Mouse (Mus musculus): ENCODE measurements at regions not wholly inside any gene's neighbourhood (a gene's known extent, or its start where the extent isn't known, plus 50 kb on each side); places are given as distances from the start of the nearest gene placed in this dataset.
A peak's percentile ranks its signal among the peaks of the same experiment; 100 is the strongest.

GRCm38 (mm10) chr1:137906883-137907282 lies 268.6 kb downstream of the Ptprc start:
- 64% methylated on average over 5 of the region's 5 CpGs for WGBS (ENCODE audit: insufficient replicate concordance)
- H3K4me3 ChIP-seq (ENCODE audit: low read depth, low read length) = no peak overlapping the region
- TF ChIP-seq EP300 (IDR thresholded peaks at IDR 0.05; ENCODE audit: low read depth) = no peak
- TF ChIP-seq CTCF (IDR thresholded peaks at IDR 0.05; ENCODE audit: low read depth) = no peak

DNA sequence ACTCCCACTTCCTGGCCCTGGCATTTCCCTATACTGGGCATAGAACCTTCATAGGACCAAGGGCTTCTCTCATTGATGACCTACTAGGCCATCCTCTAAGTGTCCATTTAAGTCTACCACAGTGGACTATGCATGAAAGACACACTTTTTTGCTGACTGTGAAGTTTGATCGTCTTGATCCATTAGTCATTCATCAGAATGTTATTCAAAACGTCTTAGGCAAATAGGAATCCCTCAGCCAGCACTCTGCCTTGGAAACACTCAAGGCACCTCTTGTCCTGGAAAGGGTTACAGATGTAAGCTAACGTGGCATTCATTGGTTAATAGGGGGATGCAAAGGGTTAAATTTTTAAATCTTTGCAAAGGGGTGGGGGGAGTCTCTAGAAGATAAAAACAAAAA lies 269.0 kb downstream of the Ptprc start:
- H3K27ac ChIP-seq (ENCODE audit: low read depth) = no peak overlapping the region
- H3K4me1 ChIP-seq (ENCODE audit: insufficient read depth) = no peaks in the 10 kb centered on the region
- H3K27me3 ChIP-seq (ENCODE audit: insufficient read depth, low read length) = no peaks in the 10 kb centered on the region
- WGBS (ENCODE audit: insufficient replicate concordance) = 65% methylated on average over 3 of the region's 3 CpGs
- no peak for ATAC-seq
- H3K36me3 ChIP-seq (replicated peaks; ENCODE audit: insufficient read depth, low read length) = no peaks in the 10 kb centered on the region
- H3K4me3 ChIP-seq (ENCODE audit: low read depth, low read length) = no peak overlapping the region
- H3K9me3 ChIP-seq (ENCODE audit: low read length) = no peaks in the 10 kb centered on the region
- no peak overlapping the region for H3K4me2 ChIP-seq (ENCODE audit: low read depth, low read length)
- no peak for DNase-seq
- no peak overlapping the region for H3K9ac ChIP-seq (replicated peaks)
- TF ChIP-seq EP300 (IDR thresholded peaks at IDR 0.05; ENCODE audit: low read depth) = no peak
- no peak for TF ChIP-seq CTCF (IDR thresholded peaks at IDR 0.05; ENCODE audit: low read depth)

More at GRCm38 (mm10) chr1:137906883-137907282, 268.6 kb downstream of the Ptprc start:
- H3K9ac ChIP-seq (replicated peaks) = no peak overlapping the region
- no peaks in the 10 kb centered on the region for H3K27me3 ChIP-seq (ENCODE audit: insufficient read depth, low read length)
- H3K36me3 ChIP-seq (replicated peaks; ENCODE audit: insufficient read depth, low read length) = no peaks in the 10 kb centered on the region
- no peaks in the 10 kb centered on the region for H3K4me1 ChIP-seq (ENCODE audit: insufficient read depth)
- no peak overlapping the region for H3K4me2 ChIP-seq (ENCODE audit: low read depth, low read length)
- no peak overlapping the region for H3K27ac ChIP-seq (ENCODE audit: low read depth)
- DNase-seq (no peak), ATAC-seq (no peak)
- H3K9me3 ChIP-seq (ENCODE audit: low read length) = no peaks in the 10 kb centered on the region

DNA sequence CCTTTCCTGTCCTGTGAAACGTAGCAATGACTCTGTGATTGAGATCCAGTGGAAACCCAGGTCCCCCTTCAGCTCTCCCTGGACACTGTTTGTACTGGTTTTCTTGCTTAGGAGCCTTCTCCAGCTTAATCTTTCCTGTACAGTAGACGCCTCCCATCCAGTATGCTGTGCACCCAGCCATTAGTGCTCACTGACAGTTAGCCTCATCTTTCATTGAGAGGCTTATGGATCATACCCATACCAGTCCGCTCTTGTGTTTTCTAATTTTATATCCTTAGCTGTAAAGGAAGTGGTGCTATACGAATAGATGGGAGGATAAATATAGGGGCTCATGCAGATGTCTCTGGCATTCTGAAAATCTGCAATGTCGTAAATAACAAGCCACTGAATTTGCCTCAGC lies 269.9 kb downstream of the Ptprc start:
- Histone ChIP-seq H3K4me2 (ENCODE audit: low read depth, low read length) (no peak overlapping the region), H3K27ac (ENCODE audit: low read depth) (no peak overlapping the region)
- WGBS (ENCODE audit: insufficient replicate concordance) = 58% methylated on average over 5 of the region's 5 CpGs

GRCm38 (mm10) chr1:137903351-137903750 lies 272.2 kb downstream of the Ptprc start:
- TF ChIP-seq EP300 (IDR thresholded peaks at IDR 0.05; ENCODE audit: low read depth) (no peak), CTCF (IDR thresholded peaks at IDR 0.05; ENCODE audit: low read depth) (no peak)
- ATAC-seq = no peak
- Histone ChIP-seq H3K27me3 (ENCODE audit: insufficient read depth, low read length) (no peaks in the 10 kb centered on the region), H3K9ac (replicated peaks) (no peak overlapping the region), H3K27ac (ENCODE audit: low read depth) (no peak overlapping the region), H3K4me3 (ENCODE audit: low read depth, low read length) (no peak overlapping the region), H3K4me1 (ENCODE audit: insufficient read depth) (peaks cover 4% of the 10 kb centered on the region; the same call in 1 of the 2 replicates), H3K4me2 (ENCODE audit: low read depth, low read length) (no peak overlapping the region), H3K9me3 (ENCODE audit: low read length) (no peaks in the 10 kb centered on the region), H3K36me3 (replicated peaks; ENCODE audit: insufficient read depth, low read length) (no peaks in the 10 kb centered on the region)
- no peak for DNase-seq
- 73% methylated on average over 4 of the region's 4 CpGs for WGBS (ENCODE audit: insufficient replicate concordance)

More for the DNA sequence above, 269.9 kb downstream of the Ptprc start:
- H3K9me3 ChIP-seq (ENCODE audit: low read length) = no peaks in the 10 kb centered on the region
- DNase-seq = no peak
- H3K9ac ChIP-seq (replicated peaks) = no peak overlapping the region
- H3K4me1 ChIP-seq (ENCODE audit: insufficient read depth) = peaks cover 3% of the 10 kb centered on the region; the same call in 1 of the 2 replicates
- H3K27me3 ChIP-seq (ENCODE audit: insufficient read depth, low read length) = no peaks in the 10 kb centered on the region
- no peak for ATAC-seq
- TF ChIP-seq EP300 (IDR thresholded peaks at IDR 0.05; ENCODE audit: low read depth) = no peak
- no peak for TF ChIP-seq CTCF (IDR thresholded peaks at IDR 0.05; ENCODE audit: low read depth)
- no peaks in the 10 kb centered on the region for H3K36me3 ChIP-seq (replicated peaks; ENCODE audit: insufficient read depth, low read length)
- no peak overlapping the region for H3K4me3 ChIP-seq (ENCODE audit: low read depth, low read length)

- peaks cover 4% of the 10 kb centered on the region; the same call in 1 of the 2 replicates for H3K4me1 ChIP-seq (ENCODE audit: insufficient read depth)
- 62% methylated on average over 6 of the region's 6 CpGs for WGBS (ENCODE audit: insufficient replicate concordance)
- DNase-seq (no peak), ATAC-seq (no peak)
- H3K9ac ChIP-seq (replicated peaks) = no peak overlapping the region
- H3K27me3 ChIP-seq (ENCODE audit: insufficient read depth, low read length) = no peaks in the 10 kb centered on the region
- H3K4me3 ChIP-seq (ENCODE audit: low read depth, low read length) = no peak overlapping the region
- no peaks in the 10 kb centered on the region for H3K36me3 ChIP-seq (replicated peaks; ENCODE audit: insufficient read depth, low read length)
- TF ChIP-seq CTCF (IDR thresholded peaks at IDR 0.05; ENCODE audit: low read depth) (no peak), EP300 (IDR thresholded peaks at IDR 0.05; ENCODE audit: low read depth) (no peak)
- H3K4me2 ChIP-seq (ENCODE audit: low read depth, low read length) = no peak overlapping the region
- H3K27ac ChIP-seq (ENCODE audit: low read depth) = no peak overlapping the region
- no peaks in the 10 kb centered on the region for H3K9me3 ChIP-seq (ENCODE audit: low read length)
These were observed 272.6 kb downstream of the Ptprc start for GRCm38 (mm10) chr1:137902859-137903258.

- no peak overlapping the region for H3K4me3 ChIP-seq (ENCODE audit: low read depth, low read length)
- no peak overlapping the region for H3K4me2 ChIP-seq (ENCODE audit: low read depth, low read length)
- WGBS (ENCODE audit: insufficient replicate concordance) = 72% methylated on average over 4 of the region's 4 CpGs
- H3K9me3 ChIP-seq (ENCODE audit: low read length) = no peaks in the 10 kb centered on the region
- ATAC-seq (no peak), DNase-seq (no peak)
- TF ChIP-seq EP300 (IDR thresholded peaks at IDR 0.05; ENCODE audit: low read depth) = no peak
- no peak for TF ChIP-seq CTCF (IDR thresholded peaks at IDR 0.05; ENCODE audit: low read depth)
- H3K36me3 ChIP-seq (replicated peaks; ENCODE audit: insufficient read depth, low read length) = no peaks in the 10 kb centered on the region
- no peak overlapping the region for H3K9ac ChIP-seq (replicated peaks)
- no peaks in the 10 kb centered on the region for H3K27me3 ChIP-seq (ENCODE audit: insufficient read depth, low read length)
- H3K4me1 ChIP-seq (ENCODE audit: insufficient read depth) = peaks cover 4% of the 10 kb centered on the region; the same call in 1 of the 2 replicates
- no peak overlapping the region for H3K27ac ChIP-seq (ENCODE audit: low read depth)
These were observed 273.5 kb downstream of the Ptprc start for GRCm38 (mm10) chr1:137901996-137902395.

GRCm38 (mm10) chr1:137901211-137901610 lies 274.3 kb downstream of the Ptprc start:
- WGBS (ENCODE audit: insufficient replicate concordance) = 73% methylated on average over 5 of the region's 5 CpGs
- Histone ChIP-seq H3K4me3 (ENCODE audit: low read depth, low read length) (peak overlapping the region; percentile 70; the same call in 1 of the 2 replicates), H3K4me2 (ENCODE audit: low read depth, low read length) (peak overlapping the region; percentile 83), H3K9ac (replicated peaks) (no peak overlapping the region), H3K27me3 (ENCODE audit: insufficient read depth, low read length) (no peaks in the 10 kb centered on the region), H3K4me1 (ENCODE audit: insufficient read depth) (peaks cover 4% of the 10 kb centered on the region; the same call in 1 of the 2 replicates), H3K27ac (ENCODE audit: low read depth) (no peak overlapping the region), H3K36me3 (replicated peaks; ENCODE audit: insufficient read depth, low read length) (no peaks in the 10 kb centered on the region), H3K9me3 (ENCODE audit: low read length) (no peaks in the 10 kb centered on the region)
- DNase-seq = no peak
- ATAC-seq = no peak
- TF ChIP-seq CTCF (IDR thresholded peaks at IDR 0.05; ENCODE audit: low read depth) (no peak), EP300 (IDR thresholded peaks at IDR 0.05; ENCODE audit: low read depth) (no peak)
